Mouse (Mus musculus): ENCODE data around the gene Zc3h12b. TPM values are rescaled to one million over a fixed set of nuclear protein-coding genes. Genes with fewer than 3 reads are reported as not detected.
"Not testable (repeated sequence)": the region's sequence is repeated elsewhere in the genome, so short reads cannot be mapped to it uniquely, and the experiment has no call there.

Zc3h12b gene
- 1 to 10 TPM; 5.3 to 6.0 TPM for total RNA-seq (2021)
- long read RNA-seq, experiment 1, partial matches to known transcripts, result 0 of 1 reads
- long read RNA-seq, experiment 1, other reads (novel, unspliced or antisense), result 1 of 1 reads
- long read RNA-seq, experiment 2, result 0 reads

GRCm38 (mm10) chrX:95711227-95712111 lies at the start of gene Zc3h12b:
Gene Zc3h12b, plus strand, starts transcription at chrX:95711678.
- peak; percentile 17 to 35 for DNase-seq (ENCODE audit: low spot score in 2 of 2)

DNA sequence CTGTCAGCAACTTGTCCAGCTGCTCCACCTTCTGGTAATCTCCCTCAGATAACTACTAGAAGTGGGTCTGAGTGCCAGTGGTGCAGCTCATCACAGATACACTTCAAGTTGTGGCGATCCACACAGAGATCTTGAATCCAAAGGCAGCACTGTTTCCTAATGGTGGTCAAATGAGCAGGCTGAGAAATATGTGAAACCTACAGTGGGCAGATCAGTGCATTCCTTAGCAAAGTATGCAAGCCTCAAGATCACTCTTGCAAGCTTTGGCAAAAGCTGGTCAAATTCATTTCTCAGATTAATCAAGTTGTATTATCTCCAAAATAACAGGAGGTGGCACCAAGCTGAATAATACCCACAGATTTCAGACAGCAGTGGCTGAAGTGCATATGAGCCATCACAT lies 29.3 kb upstream of the Zc3h12b start:
- no peak for DNase-seq (ENCODE audit: low spot score in 2 of 2)

DNA sequence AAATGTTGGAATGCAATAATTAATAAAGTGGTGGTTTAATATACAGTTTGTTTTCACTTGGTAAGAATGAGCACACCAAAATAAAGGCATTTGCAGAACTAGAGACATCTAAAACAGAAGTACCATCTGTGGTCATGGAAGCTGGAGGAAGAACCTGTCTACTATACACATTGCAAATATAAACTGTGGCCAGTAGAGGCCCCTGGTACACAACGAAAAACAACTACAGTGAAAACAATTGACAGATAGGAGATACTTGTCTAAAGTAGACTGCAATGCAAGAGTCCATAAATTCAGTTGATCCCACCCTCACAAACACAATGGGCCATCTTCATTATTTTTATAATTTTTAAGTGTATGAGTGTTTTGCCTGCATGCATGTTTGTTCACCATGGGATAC lies 24.4 kb upstream of the Zc3h12b start:
- DNase-seq (ENCODE audit: low spot score in 2 of 2), result no peak

DNA sequence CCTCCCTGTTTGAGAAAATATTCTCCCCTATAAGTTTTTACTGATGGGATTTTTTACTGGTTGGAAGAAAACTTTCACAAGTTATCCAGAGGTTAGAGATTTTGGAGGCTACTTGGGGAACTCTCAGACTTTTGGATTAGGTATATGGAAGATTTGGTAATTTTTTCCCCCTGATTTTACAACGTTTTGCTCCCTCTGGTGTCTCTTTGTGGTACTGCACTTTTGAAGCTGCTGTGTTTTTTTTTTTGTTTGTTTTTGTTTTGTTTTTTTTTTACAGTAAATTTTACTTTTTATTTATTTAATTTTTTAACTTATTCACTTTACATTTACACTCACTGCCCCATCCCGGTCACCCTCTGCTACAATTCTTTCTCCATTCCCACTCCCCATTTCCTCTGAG lies 26.8 kb downstream of the Zc3h12b start:
- no peak for DNase-seq (ENCODE audit: low spot score in 2 of 2)

- DNase-seq (ENCODE audit: low spot score in 2 of 2), result no peak
Measured at GRCm38 (mm10) chrX:95795881-95796280, 84.4 kb downstream of the Zc3h12b start.

- DNase-seq (ENCODE audit: low spot score in 2 of 2), result no peak
Measured at GRCm38 (mm10) chrX:95801790-95802189, 90.3 kb downstream of the Zc3h12b start.

DNA sequence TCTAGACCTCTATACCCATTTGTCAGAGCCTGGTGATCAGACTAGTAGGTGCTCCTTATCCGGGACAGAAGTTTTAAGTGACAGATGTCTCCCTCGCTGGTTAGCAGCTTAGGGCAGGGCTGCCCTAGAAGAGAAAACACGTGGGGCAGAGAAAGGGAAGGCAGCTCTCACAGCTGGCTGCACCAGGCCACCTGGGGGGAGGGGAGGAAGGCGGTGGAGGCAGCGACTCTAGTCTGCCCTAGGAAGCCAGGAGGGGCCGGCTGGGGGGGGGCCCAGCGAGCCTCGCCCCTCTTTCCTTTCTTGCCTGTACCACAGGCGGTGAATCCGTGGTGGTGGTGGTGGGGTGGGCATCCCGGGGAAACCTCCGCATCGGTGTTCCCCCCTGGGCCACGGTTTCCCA lies 141.3 kb downstream of the Zc3h12b start:
- no peak for DNase-seq (ENCODE audit: low spot score in 2 of 2)

- no peak for DNase-seq (ENCODE audit: low spot score in 2 of 2)
Measured at GRCm38 (mm10) chrX:95881111-95881510, 169.6 kb downstream of the Zc3h12b start.

- DNase-seq (ENCODE audit: low spot score in 2 of 2), result no peak
Measured at GRCm38 (mm10) chrX:95902716-95903115, 191.2 kb downstream of the Zc3h12b start.

DNA sequence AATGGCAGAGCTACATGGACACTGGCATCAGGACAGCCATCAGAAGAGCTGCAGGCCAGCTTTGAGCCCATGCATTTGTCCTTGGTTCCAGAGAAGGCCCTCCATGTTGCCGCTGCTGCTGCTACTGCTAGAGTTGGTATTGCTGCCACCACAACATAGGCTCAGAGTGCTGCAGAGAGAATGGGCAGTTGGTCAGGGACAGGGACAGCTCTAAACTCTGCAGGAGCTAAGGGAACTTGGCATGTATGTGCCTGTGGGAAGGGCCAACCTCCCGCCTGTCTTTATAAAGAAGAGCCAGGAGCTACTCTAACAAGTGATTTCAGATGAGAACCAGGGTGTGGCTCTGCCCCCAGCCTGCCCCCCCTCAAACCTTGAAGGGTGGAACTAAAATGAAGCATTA lies 224.0 kb downstream of the Zc3h12b start:
- no peak for DNase-seq (ENCODE audit: low spot score in 2 of 2)

GRCm38 (mm10) chrX:95945496-95945895 lies 234.0 kb downstream of the Zc3h12b start:
- DNase-seq (ENCODE audit: low spot score in 2 of 2), result no peak

- no peak for DNase-seq (ENCODE audit: low spot score in 2 of 2)
Measured at GRCm38 (mm10) chrX:95948135-95948534, 236.7 kb downstream of the Zc3h12b start.

DNA sequence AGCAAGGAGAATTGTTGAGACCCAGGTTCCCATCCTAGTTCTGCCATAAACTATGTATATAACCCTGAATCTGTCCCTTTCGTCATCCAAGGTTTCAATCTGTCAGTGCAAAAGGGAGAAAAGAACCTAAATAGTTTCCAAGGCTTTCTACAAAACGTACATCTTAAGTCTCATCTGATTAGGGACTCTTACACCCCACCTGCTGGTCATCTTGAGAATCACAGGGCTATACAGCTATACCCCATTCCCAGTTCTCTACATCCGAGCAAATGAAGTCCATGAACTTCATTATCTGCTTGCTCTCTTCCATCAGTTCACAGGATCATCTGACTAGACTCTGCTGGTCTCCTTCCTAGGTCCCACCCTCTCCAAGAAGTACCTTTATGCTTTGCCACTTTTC lies 239.3 kb downstream of the Zc3h12b start:
- no peak for DNase-seq (ENCODE audit: low spot score in 2 of 2)

- peak; percentile 35 to 67 for DNase-seq (ENCODE audit: low spot score in 2 of 2)
Measured at GRCm38 (mm10) chrX:95956497-95957293, 245.2 kb downstream of the Zc3h12b start, which contains the start of gene Las1l. Gene Las1l, minus strand, starts transcription at chrX:95956962.

GRCm38 (mm10) chrX:95957461-95957860 lies 246.0 kb downstream of the Zc3h12b start:
- DNase-seq (ENCODE audit: low spot score in 2 of 2), result not testable (repeated sequence)

DNA sequence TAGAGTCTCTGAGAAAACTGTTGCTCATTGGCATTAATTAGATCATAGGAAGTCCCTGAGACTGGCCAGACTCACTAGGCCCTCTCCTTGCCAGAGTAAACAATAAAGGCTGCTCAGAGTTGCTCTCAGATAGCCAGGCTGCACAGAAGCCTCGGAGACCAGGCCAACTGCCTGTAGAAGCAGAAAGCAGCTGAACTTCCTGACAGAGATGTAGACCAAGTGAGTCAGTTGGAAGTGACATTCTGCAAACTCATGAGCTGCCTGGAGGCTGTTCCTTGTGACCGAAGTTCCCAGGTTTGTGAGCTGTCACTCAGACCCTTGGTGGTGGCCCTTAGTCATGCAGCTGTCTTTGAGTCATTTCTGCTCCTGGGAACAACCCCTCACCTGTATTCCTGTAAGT lies 251.9 kb downstream of the Zc3h12b start:
- no peak for DNase-seq (ENCODE audit: low spot score in 2 of 2)

- DNase-seq (ENCODE audit: low spot score in 2 of 2), result no peak
Measured at GRCm38 (mm10) chrX:95965036-95965435, 253.6 kb downstream of the Zc3h12b start.

GRCm38 (mm10) chrX:95967847-95968593 lies 256.5 kb downstream of the Zc3h12b start:
- no peak for DNase-seq (ENCODE audit: low spot score in 2 of 2)

DNA sequence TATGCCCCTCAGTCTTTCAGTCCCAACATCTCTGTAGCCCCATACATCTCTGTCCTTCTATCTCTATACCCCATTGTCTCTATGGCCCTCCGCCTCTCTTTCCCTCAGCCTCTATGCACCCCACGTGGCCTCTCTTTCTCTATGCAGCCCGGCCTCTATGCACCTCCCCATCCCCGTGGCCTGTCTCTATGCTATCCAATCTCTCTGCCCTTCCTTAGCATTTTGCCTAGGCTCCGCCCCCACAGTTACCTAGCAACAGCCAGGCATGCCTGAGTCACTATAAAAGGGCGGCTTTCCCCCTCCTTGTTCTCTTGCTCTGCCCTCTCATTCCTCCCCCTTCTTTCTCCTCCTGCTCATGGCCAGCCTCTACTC lies 257.1 kb downstream of the Zc3h12b start:
- DNase-seq (ENCODE audit: low spot score in 2 of 2), result peak in 1 of 2 experiments; percentile 64

DNA sequence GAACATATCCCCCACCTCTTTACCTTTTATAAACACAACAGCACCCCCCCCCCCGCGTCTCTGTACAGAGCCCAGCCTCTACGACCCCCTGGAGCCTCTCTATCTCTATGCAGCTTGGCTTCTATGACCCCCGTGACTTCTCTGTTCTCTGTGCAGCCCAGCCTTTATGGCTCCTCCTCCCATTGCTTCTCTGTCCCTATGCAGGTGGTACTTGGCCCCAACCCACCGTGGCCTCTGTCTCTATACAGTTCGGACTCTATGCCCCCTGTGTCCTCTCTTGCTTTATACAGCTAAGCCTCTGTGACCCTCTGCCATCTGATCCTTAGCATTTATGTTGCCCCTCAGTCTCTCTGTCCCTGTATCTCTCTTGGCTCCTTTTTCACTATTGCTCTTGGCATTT lies 257.6 kb downstream of the Zc3h12b start:
- no peak for DNase-seq (ENCODE audit: low spot score in 2 of 2)

- no peak for DNase-seq (ENCODE audit: low spot score in 2 of 2)
Measured at GRCm38 (mm10) chrX:95969936-95970335, 258.5 kb downstream of the Zc3h12b start.

Measured in adrenal gland, postnatal 4 days (tissue).